Mouse (Mus musculus): Measurements from ENCODE around the gene Snrpn.
A peak's percentile ranks its signal among the peaks of the same experiment; 100 is the strongest.
"Not testable (repeated sequence)": the region's sequence is repeated elsewhere in the genome, so short reads cannot be mapped to it uniquely, and the experiment has no call there.

The Snrpn gene

GRCm38 (mm10) chr7:60139742-60140480 is at the start of gene Snrpn:
Snrpn (minus strand) TSS chr7:60140219.
- no peak for DNase-seq

GRCm38 (mm10) chr7:60170250-60171185 is 30.5 kb upstream of the Snrpn start:
- peak; percentile 45 for DNase-seq

GRCm38 (mm10) chr7:60125332-60125731 is 14.7 kb downstream of the Snrpn start:
- DNase-seq: no peak

DNA sequence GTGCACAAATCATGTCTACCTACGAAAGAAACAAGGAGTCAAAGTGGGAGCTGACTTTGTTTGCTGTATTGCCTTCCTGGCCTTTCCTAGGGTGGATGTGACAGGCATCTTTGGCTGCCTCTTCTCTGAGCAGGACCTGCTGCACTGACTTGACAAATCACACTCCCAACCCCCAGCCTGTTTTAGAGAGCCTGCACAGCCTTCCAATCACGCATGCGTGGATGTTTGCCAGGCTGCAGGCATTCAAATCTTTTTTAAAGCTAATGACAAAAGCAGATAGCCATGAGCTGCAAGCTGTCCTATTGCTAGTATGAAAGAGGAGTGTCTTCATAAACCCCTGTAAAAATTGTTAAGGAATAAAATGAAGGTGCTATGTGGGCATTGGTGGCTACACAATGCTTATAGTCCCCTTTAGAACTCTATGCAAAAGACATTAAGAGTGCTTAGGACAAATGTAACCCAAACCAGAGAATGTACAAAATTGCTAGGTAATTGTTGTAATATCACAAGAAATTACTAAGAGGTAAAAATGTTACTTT is 16.9 kb downstream of the Snrpn start:
- not testable (repeated sequence) for DNase-seq

- no peak for DNase-seq
Observed at GRCm38 (mm10) chr7:60122434-60123085, 17.5 kb downstream of the Snrpn start.

DNA sequence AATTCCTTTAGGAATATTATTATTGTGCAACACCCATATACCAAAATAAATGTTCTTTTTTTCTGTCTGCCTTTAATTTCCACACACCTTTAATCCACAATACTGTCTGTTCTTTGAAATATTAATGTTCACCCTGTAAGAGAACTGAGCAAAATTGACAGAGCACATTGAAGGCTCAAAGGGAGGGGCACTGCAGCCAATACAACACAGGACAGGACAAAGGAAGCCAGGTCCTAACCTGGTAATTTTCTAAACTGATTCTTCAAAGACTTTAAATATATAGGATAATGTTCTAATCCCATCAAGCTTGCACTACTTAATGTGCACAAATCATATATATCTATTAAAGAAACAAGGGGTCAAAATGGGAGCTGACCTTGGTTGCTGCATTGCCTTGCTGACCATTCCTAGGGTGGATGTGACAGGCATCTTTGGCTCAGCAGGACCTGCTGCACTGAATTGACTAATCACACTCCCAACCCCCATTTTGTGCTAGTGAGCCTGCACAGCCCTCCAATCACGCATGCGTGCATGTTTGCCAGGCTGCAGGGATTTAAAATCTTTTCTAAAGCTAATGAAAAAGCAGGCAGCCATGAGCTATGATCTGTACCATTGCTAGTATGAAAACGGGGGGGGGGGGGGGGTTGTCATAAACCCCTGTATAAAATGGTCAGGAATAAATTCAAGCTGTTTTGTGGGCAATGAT is 42.7 kb downstream of the Snrpn start:
- no peak for DNase-seq

DNA sequence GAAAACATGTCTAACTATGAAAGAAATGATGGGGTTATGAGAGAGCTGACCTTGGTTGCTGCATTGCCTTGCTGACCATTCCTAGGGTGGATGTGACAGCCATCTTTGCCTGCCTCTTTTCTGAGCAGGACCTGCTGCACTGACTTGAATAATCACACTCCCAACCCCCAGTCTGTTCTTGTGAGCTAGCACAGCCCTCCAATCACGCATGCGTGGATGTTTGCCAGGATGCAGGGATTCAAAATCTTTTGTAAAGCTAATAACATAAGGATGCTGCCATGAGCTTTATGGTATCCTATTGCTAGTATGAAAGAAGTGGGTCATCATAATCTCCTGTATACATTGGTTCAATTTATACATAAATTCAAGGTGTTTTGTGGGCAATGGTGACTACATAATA is 63.7 kb downstream of the Snrpn start:
- DNase-seq: no peak

DNA sequence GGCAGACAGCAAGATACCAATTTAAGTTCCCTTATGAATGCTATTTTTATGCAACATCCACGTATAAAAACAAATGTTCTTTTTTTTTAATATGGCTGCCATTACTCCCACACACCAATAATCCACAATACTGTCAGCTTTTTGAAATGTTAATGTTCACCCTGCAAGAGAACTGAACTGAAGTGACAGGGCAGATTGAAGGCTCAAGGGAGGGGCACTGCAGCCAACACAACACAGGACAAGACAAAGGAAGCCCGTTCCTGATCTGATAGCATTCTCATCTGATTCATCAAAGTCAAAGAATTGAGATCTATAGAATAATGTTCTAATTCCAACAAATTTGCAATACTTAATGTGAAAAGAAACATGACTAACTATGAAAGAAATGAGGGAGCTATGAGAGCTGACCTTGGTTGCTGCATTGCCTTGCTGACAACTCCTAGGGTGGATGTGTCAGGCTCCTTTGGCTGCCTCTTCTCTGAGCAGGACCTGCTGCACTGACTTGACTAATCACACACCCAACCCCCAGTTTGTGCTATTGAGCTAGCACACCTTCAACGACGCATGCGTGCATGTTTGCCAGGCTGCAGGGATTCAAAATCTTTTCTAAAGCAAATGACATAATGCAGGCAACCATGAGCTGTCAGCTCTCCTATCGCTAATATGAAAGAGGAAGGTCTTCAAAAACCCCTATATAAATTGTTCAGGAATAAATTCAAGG is 92.4 kb downstream of the Snrpn start:
- DNase-seq: peak; percentile 60

- no peak for DNase-seq
Observed at GRCm38 (mm10) chr7:60013186-60013585, 126.8 kb downstream of the Snrpn start.

DNA sequence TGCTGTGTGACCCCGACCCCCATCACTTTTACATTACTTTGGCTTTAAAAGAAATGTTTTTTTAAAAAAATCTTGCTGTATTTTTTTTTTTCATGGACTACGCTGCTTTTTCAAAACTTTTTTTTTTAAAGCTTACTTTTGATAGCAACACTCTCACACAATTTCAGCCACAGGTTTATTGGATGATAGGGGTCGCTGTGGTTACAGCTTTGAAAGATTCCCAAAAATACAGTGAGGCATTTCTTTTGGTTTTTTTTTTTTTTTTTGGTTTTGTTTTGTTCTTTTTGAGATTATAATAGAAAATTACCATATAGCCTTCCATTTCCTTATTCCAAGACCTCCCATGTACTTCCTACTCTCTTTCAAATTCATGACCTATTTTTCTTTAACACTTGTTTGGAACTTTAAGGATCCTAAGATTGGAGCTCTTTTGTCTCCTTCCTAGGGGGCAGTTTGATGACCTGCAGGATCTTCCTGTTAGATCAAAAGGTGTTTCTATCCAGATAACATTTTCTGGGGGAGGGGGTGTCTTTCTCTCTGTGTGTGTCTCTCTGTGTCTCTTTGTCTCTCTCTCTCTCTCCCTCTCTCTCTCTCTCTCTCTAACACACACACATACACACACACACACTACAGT is 132.2 kb downstream of the Snrpn start:
- no peak for DNase-seq

- DNase-seq: no peak
Observed at GRCm38 (mm10) chr7:60006262-60006661, 133.8 kb downstream of the Snrpn start.

GRCm38 (mm10) chr7:60004606-60005330 is 135.3 kb downstream of the Snrpn start, which contains the start of the genes Snurf and Gm38393:
Snurf (minus strand) TSS chr7:60005049.
Gm38393 (minus strand) TSS chr7:60005064.
- DNase-seq: peak; percentile 89

GRCm38 (mm10) chr7:60003921-60004605 is 136.0 kb downstream of the Snrpn start:
- DNase-seq: peak; percentile 40

DNA sequence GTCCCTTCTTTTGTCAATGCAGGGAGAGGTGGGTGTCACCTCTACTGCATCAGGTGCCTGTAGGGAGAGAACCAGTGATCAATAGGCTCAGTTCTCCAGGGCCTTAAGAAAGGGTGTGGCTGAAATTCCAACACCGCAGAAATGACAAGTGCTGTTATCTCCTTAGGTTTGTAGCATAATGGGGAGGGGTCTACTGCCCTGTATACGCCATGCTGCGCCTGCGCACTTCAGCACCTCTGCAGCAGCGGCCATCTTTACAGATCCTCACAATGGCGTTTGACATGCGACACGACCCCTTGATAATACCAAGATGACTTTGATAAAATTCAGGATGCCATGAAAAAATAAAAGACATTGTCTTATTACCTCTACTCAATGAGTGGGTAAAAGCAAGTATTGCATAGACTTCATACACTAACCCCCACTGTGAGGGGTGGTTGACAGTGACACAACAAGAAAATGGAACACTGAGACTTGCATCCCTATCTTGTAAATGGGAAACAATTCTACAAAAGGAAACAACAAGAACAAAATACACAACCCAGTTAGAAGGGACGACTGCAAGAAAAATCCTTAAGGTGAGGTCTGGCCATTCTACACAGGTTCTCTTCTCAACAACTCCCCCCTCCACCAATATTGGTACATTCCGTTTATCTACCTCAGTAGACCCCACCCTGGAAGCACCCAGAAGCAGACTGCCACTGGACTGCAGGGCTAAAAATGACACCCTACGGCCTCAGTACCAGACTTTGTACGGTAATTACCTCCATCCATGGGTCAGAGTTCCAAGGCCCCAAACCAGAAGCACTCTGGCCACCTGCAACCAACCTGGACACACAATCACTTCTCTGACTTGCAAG is 136.8 kb downstream of the Snrpn start:
- peak; percentile 35 for DNase-seq

DNA sequence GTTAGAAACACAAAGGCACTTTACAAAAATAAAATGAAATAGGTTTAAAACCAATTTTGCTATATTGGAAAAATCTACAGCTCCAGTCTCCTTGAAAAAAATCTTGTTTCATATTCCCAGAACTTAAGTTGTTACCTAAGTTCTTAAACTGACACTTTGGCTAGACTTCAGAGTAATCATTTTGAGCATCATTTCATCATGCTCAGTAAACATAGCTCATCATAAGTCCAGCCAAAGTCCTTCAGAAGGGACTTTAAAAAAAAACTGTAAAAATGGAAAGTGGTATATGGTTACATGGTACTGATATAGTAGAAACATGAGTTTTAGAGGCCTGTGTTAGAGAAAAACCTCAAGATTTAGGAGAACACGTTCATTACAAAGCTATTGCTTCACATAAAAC is 161.4 kb downstream of the Snrpn start:
- DNase-seq: no peak

All from cerebellum, adult 11 months (tissue).